Mouse (Mus musculus): Measurements from ENCODE around the gene Rab11fip5.

Gene Rab11fip5

GRCm38 (mm10) chr6:85305826-85306225, 68.6 kb downstream of the Rab11fip5 start:
- DNase-seq = no peak

- DNase-seq = no peak
Observed at GRCm38 (mm10) chr6:85304966-85305365, 69.5 kb downstream of the Rab11fip5 start.

- peak; percentile 45 for DNase-seq
Observed at GRCm38 (mm10) chr6:85302326-85303055, 71.9 kb downstream of the Rab11fip5 start.

GRCm38 (mm10) chr6:85295384-85296167, 78.9 kb downstream of the Rab11fip5 start:
- peak; percentile 82 for DNase-seq

- no peak for DNase-seq
Observed at GRCm38 (mm10) chr6:85294004-85294379, 80.4 kb downstream of the Rab11fip5 start.

GRCm38 (mm10) chr6:85293255-85294003, 81.0 kb downstream of the Rab11fip5 start:
- DNase-seq = peak; percentile 55

- DNase-seq = no peak
Observed at GRCm38 (mm10) chr6:85290869-85291824, 83.3 kb downstream of the Rab11fip5 start.

GRCm38 (mm10) chr6:85288193-85288857, 86.1 kb downstream of the Rab11fip5 start:
- no peak for DNase-seq

GRCm38 (mm10) chr6:85286283-85287047, 88.0 kb downstream of the Rab11fip5 start:
- DNase-seq = no peak

Data from kidney, adult 18-20 months (tissue).